9 mouse cellular contexts compared by ENCODE assay signal in genomic region chr13:59365460-59365859, GRCm38 (mm10).
DNase-seq lines count a peak whose midpoint lies in the region; ATAC-seq lines count a peak whose summit lies in the region.
"Had no signal": no experiment of that assay in that cellular context is flagged by ENCODE, and none has a peak within 500 bp of the region (broad histone marks: within the 10 kb centered on the region; RNA-seq: fewer than 3 reads in every experiment).

No protein-coding gene starts in this region.

- no peak overlapping the region for H3K27ac ChIP-seq in embryonic facial prominence, embryonic 10.5 days (replicated peaks)
- no peak overlapping the region for H3K27ac ChIP-seq in heart, embryonic 10.5 days
- H3K27ac ChIP-seq: liver, embryonic 13.5 days had no signal

- H3K27me3 ChIP-seq in embryonic facial prominence, embryonic 10.5 days (replicated peaks; ENCODE audit: low read depth, poor library complexity, severe bottlenecking) = no peaks in the 10 kb centered on the region
- no peaks in the 10 kb centered on the region for H3K27me3 ChIP-seq in heart, embryonic 10.5 days (ENCODE audit: insufficient read depth, poor library complexity, severe bottlenecking)
- H3K27me3 ChIP-seq: liver, embryonic 13.5 days had no signal

- no peaks in the 10 kb centered on the region for H3K36me3 ChIP-seq in embryonic facial prominence, embryonic 10.5 days (replicated peaks)
- H3K36me3 ChIP-seq in heart, embryonic 10.5 days = no peaks in the 10 kb centered on the region
- H3K36me3 ChIP-seq: liver, embryonic 13.5 days had no signal

- no peak for ATAC-seq in inflammation-experienced regulatory T-cells, adult 6 months

- 41% methylated on average over 5 of the region's 5 CpGs for WGBS in embryonic facial prominence, embryonic 10.5 days
- 42% methylated on average over 5 of the region's 5 CpGs for WGBS in heart, embryonic 10.5 days

- no peak overlapping the region for H3K4me3 ChIP-seq in embryonic facial prominence, embryonic 10.5 days
- no peak overlapping the region for H3K4me3 ChIP-seq in heart, embryonic 10.5 days
- H3K4me3 ChIP-seq: liver, embryonic 13.5 days had no signal

- H3K4me1 ChIP-seq in embryonic facial prominence, embryonic 10.5 days = peaks cover 28% of the 10 kb centered on the region
- peaks cover 11% of the 10 kb centered on the region for H3K4me1 ChIP-seq in heart, embryonic 10.5 days
- H3K4me1 ChIP-seq: liver, embryonic 13.5 days had no signal

- no peaks in the 10 kb centered on the region for H3K9me3 ChIP-seq in embryonic facial prominence, embryonic 10.5 days
- H3K9me3 ChIP-seq in heart, embryonic 10.5 days = no peaks in the 10 kb centered on the region
- H3K9me3 ChIP-seq: liver, embryonic 13.5 days had no signal

- peak; percentile 27 for DNase-seq in MEL-GATA-1-ER (ENCODE audit: extremely low read depth, low read depth)
- peak; percentile 75 for DNase-seq in adrenal gland, postnatal 36 days
- DNase-seq in embryonic facial prominence, embryonic 10.5 days (ENCODE audit: low spot score) = peak; percentile 83
- peak; percentile 81 for DNase-seq in heart, embryonic 10.5 days (ENCODE audit: low spot score)
- DNase-seq in layer of hippocampus, adult 9-10 months (ENCODE audit: low spot score) = peak; percentile 62
- peak; percentile 32 for DNase-seq in lung, postnatal 25 days (ENCODE audit: low spot score)
- DNase-seq in right cerebral cortex, postnatal 36 days (ENCODE audit: low spot score in 2 of 2) = peak; percentile 77 to 78
- DNase-seq: liver, embryonic 13.5 days had no signal

Comparison
In these comparisons a context has a peak if more than half of its experiments do, and no peak if none do; other contexts are left out.
1. DNase-seq: peak in every context shown above with its lines; median percentile 83 in embryonic facial prominence, embryonic 10.5 days; 81 in heart, embryonic 10.5 days; 78 in right cerebral cortex, postnatal 36 days; 75 in adrenal gland, postnatal 36 days; 62 in layer of hippocampus, adult 9-10 months; 32 in lung, postnatal 25 days; 27 in MEL-GATA-1-ER.